Mouse (Mus musculus): ENCODE data around the gene Upb1. TPM values are rescaled to one million over a fixed set of nuclear protein-coding genes. Genes with fewer than 3 reads are reported as not detected.
"Not testable (repeated sequence)": the region's sequence is repeated elsewhere in the genome, so short reads cannot be mapped to it uniquely, and the experiment has no call there.

Gene Upb1
- polyA plus RNA-seq, 1 experiment from 2014 or later = not detected

DNA sequence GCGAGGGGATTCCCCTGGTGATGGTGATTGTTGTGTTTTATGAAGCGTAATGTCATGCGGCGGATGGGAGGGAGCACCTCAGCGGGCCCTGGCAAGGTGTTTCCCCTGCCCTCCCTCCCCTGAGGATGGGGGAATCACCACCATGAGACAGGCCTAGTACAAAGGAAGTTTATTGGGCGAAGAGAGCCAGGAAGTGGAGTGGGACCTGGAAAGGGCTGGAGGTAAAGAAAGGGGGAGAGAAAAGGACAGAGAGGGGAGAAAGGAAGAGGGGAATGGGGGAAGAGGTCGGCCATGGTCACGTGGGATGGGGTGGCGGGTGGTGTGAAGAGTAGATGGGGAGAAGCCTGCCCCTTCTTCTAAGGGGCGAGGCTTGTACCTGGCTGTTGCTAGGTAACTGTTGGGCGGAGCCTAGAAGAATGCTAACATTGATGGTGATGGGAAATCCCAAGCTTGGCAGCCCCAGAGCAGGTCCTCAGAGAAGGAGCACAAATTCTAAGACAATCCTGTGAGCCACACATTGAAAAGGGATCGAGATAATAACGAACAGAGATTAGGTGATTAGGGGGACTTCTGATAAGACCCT lies 45.7 kb downstream of the Upb1 start:
- no peaks in the 10 kb centered on the region for H3K27me3 ChIP-seq (ENCODE audit: low read depth, poor library complexity, severe bottlenecking)
- H3K27ac ChIP-seq (replicated peaks) = peak overlapping the region; percentile 57; the same call in 1 of the 2 replicates
- no peak overlapping the region for H3K4me3 ChIP-seq
- H3K36me3 ChIP-seq = no peaks in the 10 kb centered on the region
- 76% methylated on average over 13 of the region's 13 CpGs for WGBS
- DNase-seq (ENCODE audit: low spot score) = no peak
- H3K4me1 ChIP-seq = peaks cover 41% of the 10 kb centered on the region
- no peaks in the 10 kb centered on the region for H3K9me3 ChIP-seq (replicated peaks)

DNA sequence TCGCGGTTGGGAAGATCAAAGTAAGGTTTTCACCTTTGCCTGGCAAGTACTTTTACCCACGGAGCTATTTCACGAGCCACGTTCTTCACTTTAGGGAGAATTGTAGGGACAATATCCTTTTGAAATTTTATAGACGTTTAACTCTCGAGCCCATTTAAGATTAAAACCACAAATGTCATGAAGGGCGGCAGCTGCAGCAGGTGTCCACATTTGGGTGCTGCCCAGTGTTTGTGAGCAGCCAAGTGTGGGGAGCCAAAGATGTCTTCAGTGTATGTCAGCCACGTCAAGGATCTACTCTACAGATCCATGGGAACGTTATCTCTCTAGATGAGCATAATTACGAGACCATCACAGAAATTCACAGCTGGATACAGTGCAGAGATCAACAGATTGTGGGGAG lies 46.6 kb downstream of the Upb1 start:
- DNase-seq (ENCODE audit: low spot score) = no peak
- 90% methylated on average over 11 of the region's 11 CpGs for WGBS
- Histone ChIP-seq H3K4me1 (peaks cover 45% of the 10 kb centered on the region), H3K36me3 (no peaks in the 10 kb centered on the region), H3K9me3 (replicated peaks) (no peaks in the 10 kb centered on the region), H3K27ac (replicated peaks) (no peak overlapping the region), H3K4me3 (no peak overlapping the region), H3K27me3 (ENCODE audit: low read depth, poor library complexity, severe bottlenecking) (no peaks in the 10 kb centered on the region)

DNA sequence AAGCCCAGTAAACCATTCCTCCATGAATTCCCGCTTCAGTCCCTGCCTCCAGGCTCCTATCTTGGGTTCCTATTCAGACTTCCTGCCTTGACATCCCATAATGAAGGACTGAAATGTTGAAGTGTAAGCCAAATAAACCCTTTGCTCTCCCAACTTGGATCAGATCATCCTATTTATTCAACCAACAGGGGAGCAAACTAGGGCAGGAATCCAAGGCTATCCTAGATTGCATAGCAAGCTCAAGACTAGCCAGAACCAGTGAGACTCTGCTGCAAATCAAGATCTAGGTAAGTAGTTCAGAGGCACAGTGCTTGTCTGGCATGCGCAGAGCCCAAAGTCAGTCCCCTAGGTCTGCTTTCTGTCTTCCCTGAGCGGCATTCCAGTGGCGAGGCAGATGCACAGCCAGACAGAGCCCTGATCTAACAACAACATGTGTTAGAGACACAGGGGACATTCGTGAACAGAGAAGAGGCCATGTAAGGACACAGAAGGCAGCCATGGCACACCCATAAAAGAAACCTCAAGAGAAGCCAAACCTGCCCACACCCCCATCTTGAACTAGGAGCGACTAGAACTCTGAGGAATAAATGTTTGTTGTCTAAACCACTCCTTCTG lies 48.0 kb downstream of the Upb1 start:
- H3K27me3 ChIP-seq (ENCODE audit: low read depth, poor library complexity, severe bottlenecking) = no peaks in the 10 kb centered on the region
- H3K4me3 ChIP-seq = no peak overlapping the region
- H3K27ac ChIP-seq (replicated peaks) = no peak overlapping the region
- H3K36me3 ChIP-seq = no peaks in the 10 kb centered on the region
- H3K4me1 ChIP-seq = peaks cover 42% of the 10 kb centered on the region
- WGBS = 78% methylated on average over 6 of the region's 6 CpGs
- no peaks in the 10 kb centered on the region for H3K9me3 ChIP-seq (replicated peaks)
- no peak for DNase-seq (ENCODE audit: low spot score)

DNA sequence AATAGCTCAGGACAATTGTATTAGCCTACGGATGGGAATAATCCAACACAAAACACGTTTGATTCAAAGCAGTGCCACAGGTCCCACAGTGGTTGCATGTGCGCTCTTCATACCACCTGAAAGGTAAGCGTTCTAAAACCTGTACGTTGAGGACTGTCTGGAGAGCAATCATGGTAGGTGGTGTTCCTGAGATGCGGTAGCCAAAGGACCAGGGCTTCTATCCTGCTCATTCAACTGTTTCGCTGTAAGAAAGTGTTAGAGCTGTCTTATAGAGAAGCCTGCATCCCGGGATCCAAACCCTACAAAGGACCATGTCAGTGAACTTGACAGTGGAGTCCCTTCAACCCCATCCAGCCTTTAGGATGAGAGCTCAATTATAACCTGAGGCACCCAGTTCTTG lies 49.4 kb downstream of the Upb1 start:
- no peak overlapping the region for H3K27ac ChIP-seq (replicated peaks)
- H3K27me3 ChIP-seq (ENCODE audit: low read depth, poor library complexity, severe bottlenecking) = no peaks in the 10 kb centered on the region
- H3K4me1 ChIP-seq = peaks cover 28% of the 10 kb centered on the region

GRCm38 (mm10) chr10:75451036-75451786 lies 50.3 kb downstream of the Upb1 start:
- peak overlapping the region; percentile 38 for H3K27ac ChIP-seq (replicated peaks)
- H3K9me3 ChIP-seq (replicated peaks) = no peaks in the 10 kb centered on the region
- H3K27me3 ChIP-seq (ENCODE audit: low read depth, poor library complexity, severe bottlenecking) = no peaks in the 10 kb centered on the region
- H3K36me3 ChIP-seq = no peaks in the 10 kb centered on the region
- peak; percentile 46 for DNase-seq (ENCODE audit: low spot score)
- H3K4me3 ChIP-seq = no peak overlapping the region
- 66% methylated on average over 10 of the region's 10 CpGs for whole genome bisulfite sequencing
- peaks cover 24% of the 10 kb centered on the region for H3K4me1 ChIP-seq

More for the DNA sequence above, 49.4 kb downstream of the Upb1 start:
- no peaks in the 10 kb centered on the region for H3K9me3 ChIP-seq (replicated peaks)
- no peak overlapping the region for H3K4me3 ChIP-seq
- 91% methylated on average over 8 of the region's 8 CpGs for WGBS
- DNase-seq (ENCODE audit: low spot score) = no peak
- H3K36me3 ChIP-seq = no peaks in the 10 kb centered on the region

GRCm38 (mm10) chr10:75456061-75456831 lies 55.3 kb downstream of the Upb1 start:
- not testable (repeated sequence) for H3K36me3 ChIP-seq; H3K4me3 ChIP-seq; H3K27me3 ChIP-seq (ENCODE audit: low read depth, poor library complexity, severe bottlenecking); H3K27ac ChIP-seq (replicated peaks); DNase-seq (ENCODE audit: low spot score); H3K4me1 ChIP-seq; H3K9me3 ChIP-seq (replicated peaks)
- 89% methylated on average over 15 of the region's 18 CpGs for WGBS

DNA sequence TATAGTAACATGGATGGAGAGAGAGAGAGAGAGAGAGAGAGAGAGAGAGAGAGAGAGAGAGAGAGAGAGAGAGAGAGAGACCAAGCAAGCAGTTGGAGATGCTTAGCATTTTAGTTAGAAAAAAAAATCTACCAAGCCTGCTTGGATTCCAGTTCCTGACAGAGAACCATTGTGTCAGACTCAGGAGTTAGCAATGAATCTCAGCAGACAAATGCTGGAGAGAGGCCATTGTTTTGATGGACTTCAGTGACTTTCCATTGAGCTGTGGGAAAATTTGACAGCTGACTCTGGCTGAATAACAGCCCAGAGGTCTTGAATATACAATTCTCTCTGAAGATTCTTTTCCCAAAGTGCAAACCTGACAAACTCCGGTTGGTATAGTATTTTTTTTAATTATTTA lies 56.9 kb downstream of the Upb1 start:
- Histone ChIP-seq H3K27ac (replicated peaks) (no peak overlapping the region), H3K9me3 (replicated peaks) (no peaks in the 10 kb centered on the region)
- WGBS = 81% methylated on average over 1 of the region's 1 CpGs

GRCm38 (mm10) chr10:75458329-75458728 lies 57.4 kb downstream of the Upb1 start:
- no peak overlapping the region for H3K4me3 ChIP-seq
- no peaks in the 10 kb centered on the region for H3K27me3 ChIP-seq (ENCODE audit: low read depth, poor library complexity, severe bottlenecking)
- H3K9me3 ChIP-seq (replicated peaks) = no peaks in the 10 kb centered on the region
- no peaks in the 10 kb centered on the region for H3K4me1 ChIP-seq
- WGBS = 83% methylated on average over 4 of the region's 4 CpGs
- H3K36me3 ChIP-seq = no peaks in the 10 kb centered on the region
- no peak for DNase-seq (ENCODE audit: low spot score)
- no peak overlapping the region for H3K27ac ChIP-seq (replicated peaks)

More for the DNA sequence above, 56.9 kb downstream of the Upb1 start:
- no peak overlapping the region for H3K4me3 ChIP-seq
- no peaks in the 10 kb centered on the region for H3K36me3 ChIP-seq
- DNase-seq (ENCODE audit: low spot score) = no peak
- H3K27me3 ChIP-seq (ENCODE audit: low read depth, poor library complexity, severe bottlenecking) = no peaks in the 10 kb centered on the region
- no peaks in the 10 kb centered on the region for H3K4me1 ChIP-seq

DNA sequence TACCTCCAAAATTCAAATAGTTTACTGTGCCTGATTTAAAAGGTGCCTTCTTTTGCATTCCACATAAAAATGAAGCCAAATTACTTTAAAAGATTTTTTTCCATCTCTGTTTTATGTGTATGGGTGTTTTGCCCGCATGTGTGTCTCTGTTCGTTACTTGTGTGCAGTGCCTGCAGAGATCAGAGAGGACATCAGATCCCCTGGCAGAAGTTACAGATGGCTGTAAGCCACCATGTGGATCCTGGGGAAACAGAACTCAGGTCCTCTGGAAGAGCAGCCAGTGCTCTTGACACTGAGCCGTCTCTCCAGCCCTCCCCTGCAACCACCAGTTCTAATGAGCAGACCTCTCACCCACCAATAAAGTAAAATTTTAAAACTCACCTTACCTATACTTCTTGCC lies 61.8 kb downstream of the Upb1 start:
- DNase-seq (ENCODE audit: low spot score) = no peak
- Histone ChIP-seq H3K4me3 (no peak overlapping the region), H3K4me1 (no peaks in the 10 kb centered on the region), H3K27ac (replicated peaks) (no peak overlapping the region), H3K27me3 (ENCODE audit: low read depth, poor library complexity, severe bottlenecking) (no peaks in the 10 kb centered on the region), H3K9me3 (replicated peaks) (no peaks in the 10 kb centered on the region), H3K36me3 (no peaks in the 10 kb centered on the region)
- WGBS = 84% methylated on average over 3 of the region's 3 CpGs

- H3K27me3 ChIP-seq (ENCODE audit: low read depth, poor library complexity, severe bottlenecking) = no peaks in the 10 kb centered on the region
- H3K36me3 ChIP-seq = no peaks in the 10 kb centered on the region
- no peaks in the 10 kb centered on the region for H3K9me3 ChIP-seq (replicated peaks)
- H3K4me1 ChIP-seq = no peaks in the 10 kb centered on the region
- whole genome bisulfite sequencing = 76% methylated on average over 6 of the region's 6 CpGs
- H3K4me3 ChIP-seq = no peak overlapping the region
- no peak overlapping the region for H3K27ac ChIP-seq (replicated peaks)
- no peak for DNase-seq (ENCODE audit: low spot score)
Observed at GRCm38 (mm10) chr10:75465781-75466550, 65.1 kb downstream of the Upb1 start.

GRCm38 (mm10) chr10:75473411-75473810 lies 72.5 kb downstream of the Upb1 start:
- Histone ChIP-seq H3K27me3 (ENCODE audit: low read depth, poor library complexity, severe bottlenecking) (no peaks in the 10 kb centered on the region), H3K27ac (replicated peaks) (no peak overlapping the region), H3K36me3 (no peaks in the 10 kb centered on the region), H3K4me1 (peaks cover 9% of the 10 kb centered on the region), H3K9me3 (replicated peaks) (no peaks in the 10 kb centered on the region), H3K4me3 (no peak overlapping the region)
- DNase-seq (ENCODE audit: low spot score) = no peak
- WGBS = 74% methylated on average over 8 of the region's 8 CpGs

DNA sequence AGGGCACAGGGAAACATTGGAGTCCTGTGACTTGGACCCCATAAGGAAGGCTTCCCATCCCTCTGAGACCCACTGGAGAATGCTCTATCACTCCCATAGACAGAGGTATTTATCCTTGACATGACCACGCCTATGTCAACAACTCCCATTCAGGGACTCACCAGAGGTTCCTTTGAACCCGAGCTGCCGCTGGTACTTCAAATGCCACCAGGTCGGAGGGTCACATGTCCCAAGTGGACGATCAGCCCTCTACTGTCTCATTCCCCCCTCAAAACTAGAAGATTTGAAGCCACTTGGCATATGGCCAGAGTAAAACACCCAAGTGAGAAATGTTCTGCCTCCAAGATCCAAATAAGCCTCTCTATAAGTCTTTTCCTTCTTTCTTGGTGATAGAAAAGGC lies 73.7 kb downstream of the Upb1 start:
- no peaks in the 10 kb centered on the region for H3K36me3 ChIP-seq
- no peak for DNase-seq (ENCODE audit: low spot score)
- H3K27ac ChIP-seq (replicated peaks) = no peak overlapping the region; the same call in 1 of the 2 replicates
- H3K4me3 ChIP-seq = no peak overlapping the region
- no peaks in the 10 kb centered on the region for H3K9me3 ChIP-seq (replicated peaks)
- H3K4me1 ChIP-seq = peaks cover 9% of the 10 kb centered on the region
- H3K27me3 ChIP-seq (ENCODE audit: low read depth, poor library complexity, severe bottlenecking) = no peaks in the 10 kb centered on the region
- 54% methylated on average over 5 of the region's 5 CpGs for WGBS
